Mouse (Mus musculus) urinary bladder, postnatal 4 days (tissue): ENCODE measurements at regions not wholly inside any gene's neighbourhood (a gene's known extent, or its start where the extent isn't known, plus 50 kb on each side); places are given as distances from the start of the nearest gene placed in this dataset.

Experiments used
- DNase-seq, 2 experiments: peaks; one replicate each; pipeline ENCODE4 v3.0.0; 2021 to 2022; ENCODE audit warnings: low spot score in 2 of 2

DNA sequence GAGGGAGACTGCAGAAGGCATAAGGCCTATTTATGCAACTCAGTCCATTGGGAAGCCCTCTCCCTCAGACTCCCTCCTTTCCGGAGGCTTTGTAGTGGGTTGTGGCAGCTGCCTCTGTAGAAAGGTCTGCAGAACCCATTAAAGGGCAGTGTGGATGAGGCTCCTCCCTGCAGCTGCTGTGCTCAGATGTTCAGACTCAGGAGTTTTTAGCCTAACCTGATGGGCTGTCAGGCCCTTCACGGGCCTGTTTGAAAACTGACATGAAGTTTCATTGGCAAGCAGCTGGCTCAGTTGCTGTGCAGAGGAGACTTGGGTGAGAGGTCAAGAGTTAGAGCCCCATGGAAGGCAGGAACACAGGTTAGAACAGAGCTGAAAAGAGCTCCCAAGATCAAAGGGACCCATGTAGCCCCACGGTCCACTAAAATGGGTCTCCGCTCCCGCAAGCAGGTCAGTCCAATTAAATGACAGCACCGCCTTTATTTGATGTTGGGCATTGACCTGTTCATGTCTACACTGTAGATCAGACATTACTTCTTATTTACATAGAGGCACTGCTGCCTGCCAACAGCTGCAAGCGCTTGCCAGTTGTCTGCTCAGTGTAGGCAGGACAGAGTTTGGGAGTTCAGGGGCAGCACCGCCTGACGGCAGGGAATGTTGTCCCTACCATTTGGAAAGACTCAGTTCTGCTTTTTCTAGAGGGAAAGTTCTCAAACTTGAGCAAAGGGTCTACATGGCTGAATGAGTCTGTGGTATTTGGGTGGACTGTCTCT lies 53.8 kb upstream of the Usp46 start:
- no peak for DNase-seq

DNA sequence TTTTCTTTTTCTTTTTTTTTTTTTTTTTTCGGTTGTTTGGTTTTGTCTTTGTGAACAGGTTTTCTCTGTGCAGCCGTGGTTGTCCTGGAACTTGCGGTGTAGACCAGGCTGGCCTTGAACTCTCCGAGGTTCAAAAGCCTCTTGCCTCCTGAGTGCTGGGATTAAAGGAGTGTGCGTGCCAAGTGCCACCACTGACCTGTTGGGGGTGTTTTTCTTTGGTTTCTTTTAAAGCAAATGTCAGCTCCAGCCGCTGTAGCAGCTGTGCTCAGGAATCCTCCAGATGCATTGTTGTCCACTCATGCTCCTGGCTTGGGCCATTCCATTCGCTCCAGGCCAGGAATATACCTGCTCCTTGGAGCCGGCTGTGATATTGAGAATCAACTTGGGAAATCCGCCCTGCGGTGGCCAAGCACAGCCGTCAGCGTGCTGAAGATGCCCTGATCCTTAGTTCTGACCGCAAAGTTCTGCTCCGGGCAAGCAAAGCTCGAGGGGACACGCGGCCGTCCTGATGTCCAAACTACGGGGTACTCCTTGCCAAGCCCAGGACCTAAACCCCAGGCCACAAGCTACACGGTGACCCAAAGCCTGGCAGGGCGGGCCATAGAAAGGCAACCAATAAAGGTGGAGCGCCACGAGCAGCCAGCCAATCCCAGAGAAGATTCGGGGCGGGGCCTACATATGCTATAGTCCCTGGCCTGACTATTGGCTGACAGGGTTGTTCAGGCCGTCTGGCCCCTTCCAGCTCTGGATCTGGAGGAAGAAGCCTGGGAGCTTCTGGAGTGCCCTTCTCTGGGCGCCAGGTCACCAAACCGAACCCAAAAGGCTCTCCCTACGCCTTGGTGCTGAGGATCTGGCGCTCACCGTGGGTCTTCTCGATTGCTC lies 58.0 kb upstream of the Usp46 start:
- DNase-seq = peak; percentile 61 to 63

DNA sequence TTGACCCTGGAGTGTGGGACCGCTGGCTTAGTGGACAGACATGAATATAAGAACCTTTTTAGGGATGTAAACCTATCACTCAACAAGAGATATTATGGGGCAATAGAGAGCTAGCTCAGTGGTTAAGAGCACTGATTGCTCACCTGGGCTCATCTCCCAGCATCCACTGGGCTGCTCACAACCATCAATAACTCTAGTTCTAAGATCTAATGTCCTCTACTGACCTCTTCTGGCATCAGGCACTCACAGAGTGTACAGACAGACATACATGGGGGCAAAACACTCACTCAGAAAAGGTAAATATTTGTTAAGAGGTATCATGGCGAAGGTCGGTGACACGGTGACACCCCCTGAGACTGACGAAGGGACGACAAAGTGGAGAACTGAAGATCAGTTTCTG lies 59.3 kb upstream of the Usp46 start:
- no peak for DNase-seq

DNA sequence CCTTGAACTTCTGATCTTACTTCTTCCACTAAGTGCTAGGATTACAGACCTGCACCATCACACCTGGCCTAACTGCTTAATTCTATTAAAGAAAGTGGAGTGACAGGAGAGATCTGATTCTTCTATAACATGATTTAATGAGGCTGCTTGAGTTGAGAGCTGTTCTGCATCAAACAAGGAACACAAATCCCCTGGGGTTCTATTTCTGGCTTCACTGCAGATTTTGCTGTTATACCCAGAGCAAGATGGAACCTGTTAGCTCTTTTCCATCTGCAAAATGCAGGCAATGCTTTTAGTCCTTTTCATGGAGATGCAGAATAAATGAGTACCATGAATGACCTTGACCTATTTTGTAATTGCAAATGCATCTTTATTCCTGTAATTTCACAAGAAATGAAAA lies 61.4 kb upstream of the Usp46 start:
- DNase-seq = no peak

DNA sequence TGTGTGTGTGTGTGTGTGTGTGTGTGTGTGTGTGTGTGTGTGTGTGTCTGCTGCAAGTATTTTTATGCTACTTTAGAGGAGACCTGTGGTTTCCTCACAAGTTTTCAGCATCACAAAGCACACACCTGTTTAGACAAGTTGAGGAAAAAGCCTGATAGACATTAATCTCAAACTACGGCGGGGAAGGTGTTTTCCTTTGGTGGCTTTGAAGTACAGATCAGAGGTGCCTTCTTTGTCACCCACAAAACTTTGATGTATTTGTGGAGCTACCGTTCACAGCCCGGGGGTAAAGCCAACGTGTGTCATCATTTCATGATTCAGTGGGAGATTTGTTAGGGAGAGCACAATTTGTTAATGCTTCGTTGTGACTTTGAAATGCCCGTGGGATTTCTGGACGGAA lies 62.4 kb upstream of the Rasl11b start:
- DNase-seq = no peak

DNA sequence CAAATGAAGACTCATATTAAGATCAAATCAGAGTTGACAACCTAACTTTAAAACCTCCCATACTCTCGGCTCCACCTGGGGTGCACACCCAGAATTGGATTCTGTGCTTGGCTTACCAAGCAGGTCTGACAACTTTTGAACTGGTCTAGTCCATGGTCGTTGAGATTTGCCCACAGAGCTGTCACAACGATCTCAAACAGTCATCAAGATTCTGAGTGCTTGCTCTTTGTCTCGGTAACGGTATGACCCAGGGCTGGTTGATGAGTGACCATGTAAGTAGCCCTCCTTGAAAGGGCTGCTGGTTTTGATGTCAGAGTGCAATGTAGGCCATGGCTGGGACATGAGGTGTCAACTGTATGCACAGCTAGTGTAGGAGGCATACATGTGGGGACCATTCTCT lies 58.7 kb upstream of the Rasl11b start:
- DNase-seq = peak in 1 of 2 experiments; percentile 32

DNA sequence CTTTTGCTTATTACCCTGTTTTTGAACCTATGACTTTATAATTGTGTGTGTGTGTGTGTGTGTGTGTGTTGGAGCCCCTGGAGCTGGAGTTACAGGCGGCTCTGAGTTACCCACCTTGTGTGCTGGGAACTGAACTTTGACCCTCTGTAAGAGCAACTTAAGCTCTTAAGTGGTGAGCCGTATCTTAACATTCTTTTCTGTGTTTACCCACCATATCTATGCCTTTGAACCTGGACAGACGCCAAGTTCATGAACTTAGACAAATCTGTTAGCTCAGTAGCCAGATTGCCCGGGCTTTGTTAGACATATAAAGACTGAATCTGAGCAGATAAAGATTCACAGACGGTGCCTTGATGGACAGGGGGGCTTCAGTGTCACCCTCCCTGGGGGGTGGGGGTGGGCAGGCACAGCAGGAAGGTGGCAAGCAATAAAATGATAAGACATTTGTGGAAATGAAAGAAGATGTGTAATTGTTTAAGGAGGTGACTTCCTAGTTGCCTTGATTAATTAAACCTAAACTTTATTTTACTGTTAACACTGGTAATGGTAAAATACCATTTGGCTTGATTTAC lies 58.1 kb upstream of the Rasl11b start:
- DNase-seq = no peak

DNA sequence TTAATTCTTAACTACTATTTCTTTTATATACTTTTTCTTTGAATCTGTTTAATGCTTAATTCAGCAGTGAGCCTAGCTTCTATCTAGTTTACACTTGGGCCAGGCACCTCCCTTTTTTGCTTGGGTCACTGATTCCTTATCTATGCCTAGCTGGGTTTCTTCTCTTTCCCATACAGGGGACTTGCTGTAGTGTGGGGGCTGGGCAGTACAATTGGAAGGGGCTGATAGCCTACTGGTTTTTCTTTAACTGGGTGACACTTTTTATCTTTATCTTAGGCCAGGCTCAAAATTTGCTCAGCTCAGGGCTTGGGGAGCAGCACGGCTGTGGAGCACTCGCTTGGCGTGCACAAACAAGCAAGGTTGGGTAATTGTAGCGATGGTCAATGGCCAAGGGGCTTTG lies 51.1 kb upstream of the Rasl11b start:
- no peak for DNase-seq

DNA sequence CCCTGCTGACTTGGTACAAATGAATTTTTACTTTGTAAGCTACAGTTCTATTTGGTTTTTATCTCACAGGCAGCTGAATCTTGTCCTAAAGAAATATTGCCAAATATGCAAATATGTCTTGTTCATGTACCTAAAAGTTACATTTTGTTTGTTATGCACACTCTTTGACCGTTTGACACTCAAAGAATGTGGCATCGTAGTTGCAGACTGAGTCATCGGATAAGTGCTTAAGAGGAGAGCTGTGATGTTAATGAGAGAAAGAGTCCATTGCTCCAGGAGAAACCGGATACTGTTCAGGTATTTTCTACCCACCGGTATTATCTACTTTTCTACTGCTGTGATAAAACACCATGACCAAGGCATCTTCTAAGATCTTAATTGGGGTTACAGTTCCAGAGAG lies 50.3 kb upstream of the Rasl11b start:
- DNase-seq = no peak
